Comparison of ENCODE assay signal across 8 mouse cellular contexts in the genomic region with DNA sequence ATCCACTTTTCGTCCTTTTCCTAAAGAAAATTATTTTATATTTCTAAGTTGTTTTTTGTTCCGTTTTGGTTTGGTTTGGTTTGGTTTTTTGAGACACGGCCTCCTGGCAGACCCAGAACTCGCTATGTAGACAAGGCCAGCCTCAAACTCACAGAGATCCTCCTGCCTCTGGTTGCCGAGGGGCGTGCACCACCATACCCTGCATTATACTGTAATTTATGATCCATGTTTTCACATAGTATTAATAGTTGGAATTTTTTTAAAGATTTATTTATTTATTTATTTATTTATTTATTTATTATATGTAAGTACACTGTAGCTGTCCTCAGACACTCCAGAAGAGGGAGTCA. TPM values are rescaled to one million over a fixed set of nuclear protein-coding genes. Genes with fewer than 3 reads are reported as not detected.
DNase-seq lines count a peak whose midpoint lies in the region; ATAC-seq and TF ChIP-seq lines count a peak whose summit lies in the region.

No protein-coding gene starts in this region.

- peak overlapping the region; percentile 74 for H3K4me3 ChIP-seq in cerebellum, adult 2 months (replicated peaks; ENCODE audit: insufficient read depth, low read depth, low read length)
- peak overlapping the region; percentile 92 for H3K4me3 ChIP-seq in testis, adult 2 months (ENCODE audit: control insufficient read depth, low read depth, low read length)
- peak overlapping the region; percentile 54 to 79 for H3K4me3 ChIP-seq in liver, embryonic 14.5 days (ENCODE audit: insufficient read depth in 1 of 2, low read depth in 2 of 2, low read length in 2 of 2)

- no peak for TF ChIP-seq CTCF in cerebellum, adult 2 months (IDR thresholded peaks at IDR 0.05; ENCODE audit: borderline replicate concordance, insufficient read depth, low read depth, low read length)
- no peak for TF ChIP-seq CTCF in testis, adult 2 months (IDR thresholded peaks at IDR 0.05; ENCODE audit: control insufficient read depth, insufficient read depth, insufficient replicate concordance, low read depth, low read length)
- TF ChIP-seq CTCF in liver, embryonic 14.5 days (IDR thresholded peaks at IDR 0.05; ENCODE audit: low read depth): no peak

- no peak for DNase-seq in cerebellum, adult 2 months
- no peak for DNase-seq in cerebellum, postnatal 36 days
- DNase-seq in testis, postnatal 14 days (ENCODE audit: low spot score): no peak
- no peak for DNase-seq in liver, embryonic 14.5 days (ENCODE audit: low read depth in 3 of 3, low spot score in 3 of 3)
- no peak for DNase-seq in thymus, postnatal 10 days (ENCODE audit: low spot score in 2 of 2)
- no peak for DNase-seq in layer of hippocampus, postnatal 14 days (ENCODE audit: low spot score in 2 of 2)
- DNase-seq in right cerebral cortex, postnatal 4 days: no peak

- TF ChIP-seq EP300 in liver, embryonic 14.5 days (IDR thresholded peaks at IDR 0.05; ENCODE audit: low read depth): no peak

- H3K4me2 ChIP-seq in liver, embryonic 14.5 days (ENCODE audit: low read depth): peak overlapping the region; percentile 77

- ATAC-seq in liver, embryonic 14.5 days (ENCODE audit: insufficient read depth): no peak

- H3K36me3 ChIP-seq in testis, adult 2 months (ENCODE audit: control insufficient read depth, insufficient read depth, low read length): peaks cover 1% of the 10 kb centered on the region; the same call in 1 of the 2 replicates
- H3K36me3 ChIP-seq in liver, embryonic 14.5 days (replicated peaks; ENCODE audit: control insufficient read depth, insufficient read depth, low read depth): no peaks in the 10 kb centered on the region

- H3K4me1 ChIP-seq in cerebellum, adult 2 months (ENCODE audit: control insufficient read depth, insufficient read depth, low read length): peaks cover 3% of the 10 kb centered on the region; the same call in 1 of the 2 replicates
- H3K4me1 ChIP-seq in testis, adult 2 months (ENCODE audit: control insufficient read depth, insufficient read depth, low read length): peaks cover 2% of the 10 kb centered on the region; the same call in 1 of the 2 replicates
- H3K4me1 ChIP-seq in liver, embryonic 14.5 days (replicated peaks; ENCODE audit: control insufficient read depth in 2 of 2, insufficient read depth in 2 of 2, low read length in 1 of 2): peaks cover 2 to 4% of the 10 kb centered on the region in 2 experiments; a peak in 2 of 4 replicates

- no peaks in the 10 kb centered on the region for H3K9me3 ChIP-seq in liver, embryonic 14.5 days (ENCODE audit: control insufficient read depth, low read length)

- no peak for TF ChIP-seq POLR2A in cerebellum, adult 2 months (IDR thresholded peaks at IDR 0.05; ENCODE audit: borderline replicate concordance, insufficient read depth, low read length)
- TF ChIP-seq POLR2A in testis, adult 2 months (IDR thresholded peaks at IDR 0.05; ENCODE audit: control insufficient read depth, low read depth, low read length): no peak

- WGBS in cerebellum, adult 2 months: 18% methylated on average over 6 of the region's 6 CpGs
- 7% methylated on average over 6 of the region's 6 CpGs for WGBS in liver, embryonic 14.5 days (ENCODE audit: insufficient replicate concordance)

- no peak overlapping the region; the same call in 1 of the 2 replicates for H3K27ac ChIP-seq in cerebellum, adult 2 months (ENCODE audit: insufficient read depth, low read length)
- no peak overlapping the region for H3K27ac ChIP-seq in testis, adult 2 months (ENCODE audit: control insufficient read depth, insufficient read depth, low read depth, low read length)
- H3K27ac ChIP-seq in liver, embryonic 14.5 days: peak overlapping the region; percentile 65

- H3K27me3 ChIP-seq in cerebellum, adult 2 months (ENCODE audit: control insufficient read depth, insufficient read depth, low read length): no peaks in the 10 kb centered on the region
- no peaks in the 10 kb centered on the region for H3K27me3 ChIP-seq in testis, adult 2 months (ENCODE audit: control insufficient read depth, insufficient read depth, low read length)
- H3K27me3 ChIP-seq in liver, embryonic 14.5 days (ENCODE audit: control insufficient read depth, insufficient read depth, low read length): no peaks in the 10 kb centered on the region

- H3K9ac ChIP-seq in liver, embryonic 14.5 days (replicated peaks): peak overlapping the region; percentile 59

RNA-seq across cellular contexts. Expression of a gene that starts 0.4 kb away (rescaled TPM):
- polyA plus RNA-seq in cerebellum, adult 2 months (2012; rRNA removed): 36.4 and 37.9 TPM in 2 replicates
- polyA plus RNA-seq in testis, adult 2 months (2012; rRNA removed): 7.6 and 8.8 TPM in 2 replicates
- 2.9 and 3.5 TPM in 2 replicates for polyA plus RNA-seq in liver, embryonic 14.5 days (2012; rRNA removed)
- polyA plus RNA-seq in liver, embryonic 14.5 days (2014; fragmentation: Nextera tagmentation; extraction: Ambion mirVana): 4.7 and 6.3 TPM in 2 replicates
- 10 to 100 TPM; 54.2 to 67.8 TPM for total RNA-seq in layer of hippocampus, postnatal 14 days (2021)

RNA-seq across cellular contexts. Expression of a gene that starts 25.7 kb away (rescaled TPM):
- polyA plus RNA-seq in cerebellum, adult 2 months (2012; rRNA removed): 80.9 and 83.7 TPM in 2 replicates
- 19.6 and 22.3 TPM in 2 replicates for polyA plus RNA-seq in testis, adult 2 months (2012; rRNA removed)
- polyA plus RNA-seq in liver, embryonic 14.5 days (2012; rRNA removed): 27.8 and 31.3 TPM in 2 replicates
- polyA plus RNA-seq in liver, embryonic 14.5 days (2014; fragmentation: Nextera tagmentation; extraction: Ambion mirVana): 35.9 and 39.7 TPM in 2 replicates
- 10 to 100 TPM; 83.4 to 86.0 TPM for total RNA-seq in layer of hippocampus, postnatal 14 days (2021)

RNA-seq across cellular contexts. Expression of a gene that starts 40.9 kb away (rescaled TPM):
- 0.63 and 1.1 TPM in 2 replicates for polyA plus RNA-seq in cerebellum, adult 2 months (2012; rRNA removed)
- 1,767 and 1,838 TPM in 2 replicates for polyA plus RNA-seq in testis, adult 2 months (2012; rRNA removed)
- 0.15 and 0.36 TPM in 2 replicates for polyA plus RNA-seq in liver, embryonic 14.5 days (2012; rRNA removed)
- polyA plus RNA-seq in liver, embryonic 14.5 days (2014; fragmentation: Nextera tagmentation; extraction: Ambion mirVana): 1.2 and 1.5 TPM in 2 replicates
- 10 to 100 TPM; 12.8 to 14.0 TPM for total RNA-seq in layer of hippocampus, postnatal 14 days (2021)

RNA-seq across cellular contexts. Expression of a gene that starts 47.1 kb away (rescaled TPM):
- polyA plus RNA-seq in cerebellum, adult 2 months (2012; rRNA removed): 122 and 124 TPM in 2 replicates
- 18.4 and 26.3 TPM in 2 replicates for polyA plus RNA-seq in testis, adult 2 months (2012; rRNA removed)
- polyA plus RNA-seq in liver, embryonic 14.5 days (2012; rRNA removed): 46.6 and 61.8 TPM in 2 replicates
- 130 TPM in 2 replicates for polyA plus RNA-seq in liver, embryonic 14.5 days (2014; fragmentation: Nextera tagmentation; extraction: Ambion mirVana)
- 10 to 100 TPM; 73.1 to 76.8 TPM for total RNA-seq in layer of hippocampus, postnatal 14 days (2021)

Comparison
In these comparisons a context has a peak if more than half of its experiments do, and no peak if none do; other contexts are left out.
1. RNA of a gene that starts 40.9 kb away (polyA plus RNA-seq): 1,767 to 1,838 TPM in testis, adult 2 months; 0.15 to 1.5 TPM in liver, embryonic 14.5 days and 0.63 to 1.1 TPM in cerebellum, adult 2 months; every median in the first group is over 100 times any median in the second.
2. Peak in every context shown above with its lines, with median percentiles within 50 percentile points of each other: H3K4me3 ChIP-seq.